20 mouse cellular contexts compared by ENCODE assay signal in the genomic region with DNA sequence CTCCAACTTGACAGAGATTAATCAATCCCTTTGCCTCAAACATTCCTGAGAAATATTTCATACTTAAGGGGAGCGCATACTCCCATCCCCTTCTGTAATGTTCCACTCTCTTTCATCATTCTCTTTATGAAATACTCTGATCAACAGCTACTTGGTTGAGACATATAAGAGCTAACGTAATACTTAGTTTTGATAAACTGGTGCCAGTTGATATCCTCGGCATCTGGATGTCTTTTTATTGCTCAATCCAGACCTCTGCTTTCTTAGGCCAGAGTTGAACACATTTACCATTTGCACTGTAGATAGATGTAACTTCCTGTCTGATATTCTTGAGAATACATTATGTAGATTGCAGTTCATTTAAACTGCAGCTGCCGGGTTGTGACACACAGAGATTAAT.
DNase-seq lines count a peak whose midpoint lies in the region; ATAC-seq and TF ChIP-seq lines count a peak whose summit lies in the region.
"Had no signal": no experiment of that assay in that cellular context is flagged by ENCODE, and none has a peak within 500 bp of the region (broad histone marks: within the 10 kb centered on the region; RNA-seq: fewer than 3 reads in every experiment).

No protein-coding gene starts in this region.

- TF ChIP-seq CTCF in lung, postnatal 0 days (IDR thresholded peaks at IDR 0.05) = no peak
- no peak for TF ChIP-seq CTCF in lung, adult 2 months (IDR thresholded peaks at IDR 0.05; ENCODE audit: insufficient read depth, low read length)

- H3K9me3 ChIP-seq in lung, postnatal 0 days (ENCODE audit: low read length) = no peaks in the 10 kb centered on the region
- H3K9me3 ChIP-seq in forebrain, embryonic 16.5 days (ENCODE audit: control insufficient read depth, low read length) = no peaks in the 10 kb centered on the region
- H3K9me3 ChIP-seq: embryonic facial prominence, embryonic 10.5 days; forebrain, embryonic 13.5 days; G1E; heart, embryonic 12.5 days; hindbrain, embryonic 13.5 days had no signal

- intact Hi-C loops in heart, postnatal 14 days (cut with DNase I) = no loop called here

- no peak overlapping the region for H3K4me3 ChIP-seq in lung, postnatal 0 days (ENCODE audit: low read depth, low read length)
- H3K4me3 ChIP-seq in lung, adult 2 months (replicated peaks; ENCODE audit: extremely low read depth, low read depth, low read length) = no peak overlapping the region
- H3K4me3 ChIP-seq in forebrain, embryonic 16.5 days (replicated peaks; ENCODE audit: low read length) = no peak overlapping the region
- H3K4me3 ChIP-seq: embryonic facial prominence, embryonic 10.5 days; forebrain, embryonic 13.5 days; gastrocnemius, adult 2 months; heart, embryonic 12.5 days; hindbrain, embryonic 13.5 days had no signal

- peak; percentile 72 for ATAC-seq in lung, postnatal 0 days
- no peak for ATAC-seq in forebrain, embryonic 16.5 days
- ATAC-seq: CD4-positive, CD25-positive, alpha-beta regulatory T cell, adult 4 months; forebrain, embryonic 13.5 days; hindbrain, postnatal 0 days had no signal

- TF ChIP-seq POLR2A in lung, adult 2 months (IDR thresholded peaks at IDR 0.05; ENCODE audit: borderline replicate concordance, extremely low read depth, low read depth, low read length) = no peak

- no peak overlapping the region for H3K27ac ChIP-seq in lung, postnatal 0 days (ENCODE audit: low read length)
- H3K27ac ChIP-seq in forebrain, embryonic 16.5 days (ENCODE audit: low read length) = no peak overlapping the region
- H3K27ac ChIP-seq: embryonic facial prominence, embryonic 10.5 days; forebrain, embryonic 13.5 days; gastrocnemius, adult 2 months; hindbrain, embryonic 13.5 days; hindbrain, postnatal 0 days had no signal

- DNase-seq in adrenal gland, adult (ENCODE audit: inconsistent age in 2 of 2, low spot score in 1 of 2) = peak; percentile 10 to 81
- DNase-seq in adrenal gland, postnatal 25 days = no peak
- DNase-seq in heart, adult 9 months (ENCODE audit: low spot score in 2 of 2) = peak; percentile 1
- no peak for DNase-seq in heart, postnatal 14 days
- DNase-seq in lung, postnatal 0 days (ENCODE audit: low spot score) = peak; percentile 83
- DNase-seq in lung, adult 2 months = no peak
- DNase-seq: adrenal gland, postnatal 36 days; B cell, adult 2 months; cerebellum, adult 2 months; cerebellum, postnatal 10 days; gastrocnemius, adult 2 months; gastrocnemius, postnatal 25 days had no signal

- TF ChIP-seq EP300 in lung, postnatal 0 days (IDR thresholded peaks at IDR 0.05) = peak; percentile 82

- WGBS in lung, postnatal 0 days = 52% methylated on average over 4 of the region's 4 CpGs
- WGBS in lung, adult 2 months = 66% methylated on average over 4 of the region's 4 CpGs
- 84% methylated on average over 4 of the region's 4 CpGs for WGBS in forebrain, embryonic 16.5 days

- H3K4me2 ChIP-seq in lung, postnatal 0 days (replicated peaks; ENCODE audit: low read depth, low read length) = no peak overlapping the region
- H3K4me2 ChIP-seq in forebrain, embryonic 16.5 days (ENCODE audit: low read length) = no peak overlapping the region
- H3K4me2 ChIP-seq: forebrain, embryonic 13.5 days; heart, embryonic 12.5 days; hindbrain, embryonic 13.5 days had no signal

- no peak overlapping the region for H3K9ac ChIP-seq in lung, postnatal 0 days (replicated peaks; ENCODE audit: low read depth)
- H3K9ac ChIP-seq in forebrain, embryonic 16.5 days (replicated peaks; ENCODE audit: low read depth, low read length) = no peak overlapping the region
- H3K9ac ChIP-seq: forebrain, embryonic 13.5 days; heart, embryonic 12.5 days; hindbrain, embryonic 13.5 days had no signal

- H3K36me3 ChIP-seq in lung, postnatal 0 days (ENCODE audit: insufficient read depth, low read length) = no peaks in the 10 kb centered on the region
- H3K36me3 ChIP-seq in forebrain, embryonic 16.5 days (ENCODE audit: control insufficient read depth, insufficient read depth) = no peaks in the 10 kb centered on the region
- H3K36me3 ChIP-seq: embryonic facial prominence, embryonic 10.5 days; G1E; heart, embryonic 12.5 days; hindbrain, embryonic 13.5 days had no signal

- H3K27me3 ChIP-seq in lung, postnatal 0 days (replicated peaks; ENCODE audit: insufficient read depth, low read length) = no peaks in the 10 kb centered on the region
- no peaks in the 10 kb centered on the region for H3K27me3 ChIP-seq in forebrain, embryonic 16.5 days (replicated peaks; ENCODE audit: control insufficient read depth, insufficient read depth, low read length)
- H3K27me3 ChIP-seq: forebrain, embryonic 13.5 days; heart, embryonic 12.5 days; hindbrain, embryonic 13.5 days had no signal

- H3K4me1 ChIP-seq in lung, postnatal 0 days (ENCODE audit: insufficient read depth, low read depth, low read length) = no peaks in the 10 kb centered on the region
- H3K4me1 ChIP-seq in lung, adult 2 months (ENCODE audit: control insufficient read depth, insufficient read depth, low read length) = no peaks in the 10 kb centered on the region
- H3K4me1 ChIP-seq in forebrain, embryonic 16.5 days (replicated peaks; ENCODE audit: control insufficient read depth, insufficient read depth, low read length) = no peaks in the 10 kb centered on the region
- H3K4me1 ChIP-seq: embryonic facial prominence, embryonic 10.5 days; forebrain, embryonic 13.5 days; heart, embryonic 12.5 days; hindbrain, embryonic 13.5 days had no signal

Comparison
In these comparisons a context has a peak if more than half of its experiments do, and no peak if none do; other contexts are left out.
1. DNase-seq: peak in adrenal gland, adult (2 of 2), heart, adult 9 months (2 of 2) and lung, postnatal 0 days (single experiment); none in adrenal gland, postnatal 25 days (single experiment), heart, postnatal 14 days (0 of 2) and lung, adult 2 months (single experiment).